Mouse (Mus musculus) lung, adult 2 months (tissue): ENCODE results near the gene Ncoa6. TPM values are rescaled to one million over a fixed set of nuclear protein-coding genes. Genes with fewer than 3 reads are reported as not detected.

Experiments used
- DNase-seq: peaks from one replicate; pipeline ENCODE4 v3.0.0; 2022
- H3K4me1 ChIP-seq: fragments of 200-500 bp; 2 replicates; pipeline ENCODE4 v1.6.1; 2011; ENCODE audit warnings: low read length; ENCODE audit not compliant: control insufficient read depth, insufficient read depth
- H3K4me3 ChIP-seq: fragments of 200-500 bp; replicated peaks from 2 replicates; pipeline ENCODE3; 2011; ENCODE audit warnings: low read depth, mild to moderate bottlenecking, control low read depth, low read length; ENCODE audit errors: extremely low read depth
- CTCF ChIP-seq: fragments of 200-500 bp; IDR thresholded peaks from 2 replicates; pipeline ENCODE4 v1.5.1; 2011; ENCODE audit warnings: mild to moderate bottlenecking, low read length, control low read depth; ENCODE audit not compliant: insufficient read depth
- POLR2A ChIP-seq: fragments of 200-500 bp; IDR thresholded peaks from 2 replicates; pipeline ENCODE4 v1.6.1; 2011; ENCODE audit warnings: low read depth, mild to moderate bottlenecking, control low read depth, low read length, borderline replicate concordance; ENCODE audit errors: extremely low read depth
- WGBS: fragments of 180-500 bp; shearing (Covaris S2); methylation state at CpG from one replicate; pipeline ENCODE4 v1.1.7; 2018; 5-methylcytosine and 5-hydroxymethylcytosine counted together
- polyA plus RNA-seq: library from polyadenylated mRNA; depleted of rRNA; stranded (reverse); fragments of >200 nt; gene quantifications from 2 replicates; pipeline ENCODE4 v1.2.3, GENCODE M21; 2012

Gene Ncoa6
- polyA plus RNA-seq, 1 experiment: 23.2 TPM

DNA sequence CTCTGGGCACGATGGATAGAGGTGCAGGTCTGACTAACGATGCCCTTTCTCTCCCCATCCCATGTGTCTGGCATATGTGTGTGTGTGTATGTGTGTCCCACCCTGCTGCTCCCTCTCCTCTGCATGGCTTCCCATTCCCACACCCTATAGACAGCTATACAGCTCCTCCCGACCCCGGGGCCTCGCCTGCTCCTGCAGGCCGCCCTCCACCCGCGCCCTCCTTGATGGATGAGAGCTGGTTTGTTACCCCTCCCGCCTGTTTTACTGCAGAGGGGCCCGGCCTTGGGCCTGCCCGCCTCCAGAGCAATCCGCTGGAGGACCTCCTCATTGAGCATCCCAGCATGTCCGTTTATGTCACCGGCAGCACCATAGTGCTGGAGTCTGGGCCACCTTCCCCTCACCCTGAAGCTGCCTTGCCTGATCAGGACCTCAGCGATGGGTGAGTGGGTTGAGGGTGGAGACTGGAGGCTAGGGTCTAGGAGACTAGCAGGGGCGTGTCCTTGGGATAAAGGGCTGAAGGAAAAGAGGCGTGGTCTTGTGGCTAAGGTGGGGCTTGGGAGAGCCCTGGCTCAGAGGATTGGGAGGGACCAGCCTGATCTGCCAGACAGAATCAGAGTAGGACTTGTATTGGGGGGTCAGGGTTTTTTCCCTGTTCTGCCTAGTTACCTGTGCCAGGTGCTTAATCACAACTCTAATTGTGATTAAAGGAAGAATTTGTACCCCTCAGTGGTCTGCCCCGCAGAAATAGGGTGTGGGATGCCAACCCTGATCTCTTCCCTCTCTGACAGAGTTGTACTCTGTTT, 87.8 kb downstream of the Ncoa6 start:
- Histone ChIP-seq H3K4me1 (peaks cover 6% of the 10 kb centered on the region), H3K4me3 (no peak overlapping the region)
- no peak for TF ChIP-seq CTCF
- TF ChIP-seq POLR2A: no peak
- WGBS: 67% methylated on average over 18 of the region's 18 CpGs
- DNase-seq: no peak

- DNase-seq: peak; percentile 84
- no peak overlapping the region for H3K4me3 ChIP-seq
Observed at GRCm38 (mm10) chr2:155385090-155385489, 88.6 kb downstream of the Ncoa6 start.

GRCm38 (mm10) chr2:155382791-155383438, 90.8 kb downstream of the Ncoa6 start:
- 40% methylated on average over 2 of the region's 2 CpGs for WGBS
- no peak for TF ChIP-seq POLR2A
- peak; percentile 18; the same call in 1 of the 2 replicates for TF ChIP-seq CTCF
- Histone ChIP-seq H3K4me3 (peak overlapping the region; percentile 9), H3K4me1 (peaks cover 6% of the 10 kb centered on the region)
- DNase-seq: peak; percentile 28

More at GRCm38 (mm10) chr2:155385090-155385489, 88.6 kb downstream of the Ncoa6 start:
- peaks cover 6% of the 10 kb centered on the region for H3K4me1 ChIP-seq
- TF ChIP-seq POLR2A: no peak
- TF ChIP-seq CTCF: peak; percentile 74
- 19% methylated on average over 7 of the region's 7 CpGs for WGBS

DNA sequence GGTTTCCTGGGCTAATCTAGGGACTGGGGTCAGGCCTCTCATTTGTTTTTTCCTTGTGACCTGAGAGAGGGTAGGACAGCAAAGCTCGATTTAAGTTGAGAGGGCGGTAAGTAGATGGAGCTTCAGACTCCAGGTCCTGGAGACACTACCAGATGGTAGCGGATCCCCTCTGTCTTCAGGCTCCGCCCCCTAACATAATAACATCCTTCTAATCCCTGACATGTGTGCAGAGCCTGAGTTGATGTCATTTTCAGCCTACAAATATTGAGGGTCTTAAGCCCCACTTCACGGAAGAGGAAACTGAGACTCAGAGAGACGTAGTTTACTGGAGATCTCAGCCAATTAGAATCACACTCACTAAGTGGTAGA, 91.4 kb downstream of the Ncoa6 start:
- H3K4me1 ChIP-seq: peaks cover 6% of the 10 kb centered on the region
- TF ChIP-seq CTCF (no peak), POLR2A (no peak)
- DNase-seq: no peak
- 10% methylated on average over 6 of the region's 6 CpGs for WGBS
- H3K4me3 ChIP-seq: peak overlapping the region; percentile 72

DNA sequence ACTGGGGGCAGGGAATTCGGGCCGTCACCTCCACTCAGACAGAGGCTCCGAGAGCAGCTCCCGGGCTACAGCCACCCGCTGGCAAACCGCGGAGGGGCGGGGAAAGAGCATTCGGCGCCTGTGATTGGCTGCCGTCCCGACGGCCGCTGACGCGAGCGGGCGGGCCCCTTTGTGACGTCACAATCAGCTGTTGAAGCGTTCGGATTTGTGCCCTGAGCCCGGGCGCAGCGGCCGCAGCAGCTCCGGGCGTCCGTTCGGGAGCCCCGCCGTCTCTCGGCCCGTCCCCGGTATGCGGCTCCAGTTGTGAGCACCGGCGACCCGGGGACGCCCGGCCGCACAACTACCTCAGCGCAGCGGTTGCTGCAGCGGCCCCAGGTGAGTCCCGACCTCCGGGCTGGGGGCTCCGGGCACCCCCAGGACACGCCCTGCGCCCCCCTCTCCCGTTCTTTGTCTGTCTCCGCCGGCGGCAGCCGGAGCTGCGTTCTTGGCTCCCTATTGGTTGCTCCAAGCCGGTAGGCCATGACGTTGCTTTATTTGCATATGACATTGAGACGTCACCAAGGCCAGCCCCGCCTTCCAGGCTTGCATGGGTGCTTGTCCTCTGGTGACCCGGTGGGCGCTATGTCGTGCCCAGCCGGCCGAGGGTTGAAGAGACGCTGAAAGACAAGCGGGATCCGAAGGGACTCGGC, 91.9 kb downstream of the Ncoa6 start:
- no peak for TF ChIP-seq CTCF
- TF ChIP-seq POLR2A: peak; percentile 88; the same call in 1 of the 2 replicates
- Histone ChIP-seq H3K4me1 (peaks cover 6% of the 10 kb centered on the region), H3K4me3 (peak overlapping the region; percentile 72)
- WGBS: under 1% methylated on average over 68 of the region's 68 CpGs
- DNase-seq: peak; percentile 99

- peak overlapping the region; percentile 70 for H3K4me3 ChIP-seq
- TF ChIP-seq CTCF (no peak), POLR2A (no peak)
- 3% methylated on average over 11 of the region's 11 CpGs for WGBS
- no peak for DNase-seq
- peaks cover 6% of the 10 kb centered on the region for H3K4me1 ChIP-seq
Observed at GRCm38 (mm10) chr2:155381060-155381437, 92.6 kb downstream of the Ncoa6 start.

GRCm38 (mm10) chr2:155380261-155381059, 93.2 kb downstream of the Ncoa6 start, which contains the start of gene Trp53inp2:
Trp53inp2 (plus strand) TSS chr2:155381059.
- Histone ChIP-seq H3K4me1 (peaks cover 6% of the 10 kb centered on the region), H3K4me3 (peak within 1 kb of the TSS; percentile 72)
- no peak for DNase-seq
- TF ChIP-seq CTCF (no peak), POLR2A (no peak)
- 65% methylated on average over 8 of the region's 8 CpGs for WGBS

DNA sequence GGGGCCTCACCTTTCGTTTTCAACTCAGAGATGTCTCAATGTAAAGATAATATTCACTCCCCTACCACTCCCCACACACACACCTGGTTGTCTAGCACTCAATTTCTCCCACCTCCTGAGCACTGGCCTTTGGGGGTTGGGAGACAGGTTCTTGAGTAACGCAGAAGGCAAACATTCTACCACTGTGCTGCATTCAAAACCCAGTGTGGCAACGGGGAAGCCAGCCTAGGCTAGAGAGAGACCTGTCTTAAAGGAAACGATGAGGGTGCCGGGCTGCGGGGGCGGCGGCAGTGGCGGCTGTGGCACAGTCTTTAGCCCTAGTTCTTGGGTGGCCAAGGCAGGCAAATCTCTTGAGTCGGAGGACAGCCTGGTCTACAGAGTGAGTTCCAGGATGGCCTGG, 97.5 kb downstream of the Ncoa6 start:
- no peaks in the 10 kb centered on the region for H3K4me1 ChIP-seq
- TF ChIP-seq CTCF (no peak), POLR2A (no peak)
- DNase-seq: no peak
- H3K4me3 ChIP-seq: no peak overlapping the region
- WGBS: 76% methylated on average over 10 of the region's 10 CpGs

- no peak for DNase-seq
- Histone ChIP-seq H3K4me1 (peaks cover 3% of the 10 kb centered on the region; the same call in 1 of the 2 replicates), H3K4me3 (no peak overlapping the region)
- TF ChIP-seq POLR2A (no peak), CTCF (no peak)
Observed at GRCm38 (mm10) chr2:155374521-155374920, 99.2 kb downstream of the Ncoa6 start.

DNA sequence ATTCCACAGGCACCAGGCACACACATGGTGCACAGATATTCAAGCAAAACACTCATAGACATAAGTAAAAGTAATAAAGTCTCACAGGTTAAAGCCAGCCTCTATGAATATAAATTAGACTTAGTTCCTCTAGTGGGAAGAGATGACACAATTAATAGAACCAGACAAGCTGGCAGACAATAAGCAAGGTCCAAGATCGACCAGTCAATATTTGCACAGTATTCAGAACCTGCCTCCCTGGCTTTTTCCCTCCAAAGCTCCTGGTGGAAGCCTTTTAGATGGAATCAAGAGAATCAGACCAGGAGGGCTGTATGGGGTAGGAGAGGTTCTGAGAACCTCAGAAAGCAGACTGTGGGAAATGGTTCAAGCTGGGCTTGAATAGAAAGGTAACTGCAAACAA, 99.8 kb downstream of the Ncoa6 start:
- DNase-seq: no peak
- H3K4me1 ChIP-seq: peaks cover 3% of the 10 kb centered on the region; the same call in 1 of the 2 replicates
- H3K4me3 ChIP-seq: no peak overlapping the region
- WGBS: 55% methylated on average over 1 of the region's 1 CpGs
- TF ChIP-seq CTCF: no peak
- no peak for TF ChIP-seq POLR2A
